Mouse (Mus musculus) liver, embryonic 14.5 days (tissue): ENCODE results near the gene Ang5. TPM values are rescaled to one million over a fixed set of nuclear protein-coding genes. Genes with fewer than 3 reads are reported as not detected.
"Not testable (repeated sequence)": the region's sequence is repeated elsewhere in the genome, so short reads cannot be mapped to it uniquely, and the experiment has no call there.

Experiments used
- ATAC-seq: fragments of 200-750 bp; cut with Nextera tagmentation; 2 replicates; pipeline ENCODE4 v1.8.0; 2017; ENCODE audit warnings: moderate number of reproducible peaks, mild to moderate bottlenecking, moderate library complexity; ENCODE audit not compliant: insufficient read depth
- DNase-seq, 3 experiments: peaks; one replicate each; pipeline ENCODE4 v3.0.0-alpha.2; 2012 to 2013; ENCODE audit warnings: low read depth in 3 of 3, low spot score in 3 of 3
- H3K27ac ChIP-seq: fragments of 300-500 bp; sonication (generic); 2 replicates; pipeline ENCODE4 v1.5.1; 2014; ENCODE audit warnings: moderate library complexity, mild to moderate bottlenecking, control low read depth, inconsistent platforms
- H3K27me3 ChIP-seq: fragments of 300-500 bp; sonication (generic); 2 replicates; pipeline ENCODE4 v1.6.1; 2014; ENCODE audit warnings: mild to moderate bottlenecking, low read length, moderate library complexity; ENCODE audit not compliant: control insufficient read depth, insufficient read depth
- H3K36me3 ChIP-seq: fragments of 300-500 bp; sonication (generic); replicated peaks from 2 replicates; pipeline ENCODE4 v1.6.1; 2014; ENCODE audit warnings: low read depth; ENCODE audit not compliant: control insufficient read depth, insufficient read depth
- H3K4me1 ChIP-seq, 2 experiments: fragments of 200-500 bp in 1 of 2; fragments of 300-500 bp in 1 of 2; sonication (generic) in 1 of 2; replicated peaks; 2 replicates each; pipeline ENCODE4 v1.6.1; 2012 to 2014; ENCODE audit warnings: antibody characterized with exemption in 1 of 2, inconsistent platforms in 1 of 2, low read length in 1 of 2; ENCODE audit not compliant: control insufficient read depth in 2 of 2, insufficient read depth in 2 of 2
- H3K4me2 ChIP-seq: fragments of 300-500 bp; sonication (generic); 2 replicates; pipeline ENCODE4 v1.6.1; 2014; ENCODE audit warnings: low read depth, mild to moderate bottlenecking, control low read depth, moderate library complexity
- H3K4me3 ChIP-seq, 2 experiments: fragments of 200-500 bp in 1 of 2; fragments of 300-500 bp in 1 of 2; sonication (generic) in 1 of 2; 2 replicates each; pipeline ENCODE4 v1.5.1; 2012 to 2014; ENCODE audit warnings: low read depth in 2 of 2, low read length in 2 of 2, mild to moderate bottlenecking in 2 of 2, control low read depth in 1 of 2, inconsistent platforms in 1 of 2, moderate library complexity in 1 of 2; ENCODE audit not compliant: insufficient read depth in 1 of 2
- H3K9ac ChIP-seq: fragments of 300-500 bp; sonication (generic); replicated peaks from 2 replicates; pipeline ENCODE4 v1.6.1; 2014; ENCODE audit warnings: mild to moderate bottlenecking, control low read depth, moderate library complexity
- H3K9me3 ChIP-seq: fragments of 300-500 bp; sonication (generic); 2 replicates; pipeline ENCODE4 v1.6.1; 2016; ENCODE audit warnings: low read length, mixed read lengths; ENCODE audit not compliant: control insufficient read depth
- CTCF ChIP-seq: IDR thresholded peaks from 2 replicates; pipeline ENCODE4 v1.5.1; 2016; ENCODE audit warnings: antibody characterized with exemption, low read depth, control low read depth
- EP300 ChIP-seq: IDR thresholded peaks from 2 replicates; pipeline ENCODE4 v1.6.1; 2016; ENCODE audit warnings: antibody characterized with exemption, low read depth
- WGBS: fragments of 180-500 bp; shearing (Covaris S2); extraction: QIAGEN DNeasy Blood & Tissue Kit; methylation state at CpG from one replicate; pipeline ENCODE4 v1.1.7; 2014; ENCODE audit not compliant: insufficient replicate concordance; 5-methylcytosine and 5-hydroxymethylcytosine counted together
- polyA plus RNA-seq, 2 experiments: library from polyadenylated mRNA; depleted of rRNA in 1 of 2; stranded (reverse) in 1 of 2; unstranded in 1 of 2; fragments of >200 nt; fragmentation: Nextera tagmentation in 1 of 2; extraction: Ambion mirVana in 1 of 2; gene quantifications; 2 replicates each; pipeline versions ENCODE4 v1.2.1 to v1.2.3; 2012 to 2014

The Ang5 gene
- polyA plus RNA-seq, 2 experiments, result not detected

DNA sequence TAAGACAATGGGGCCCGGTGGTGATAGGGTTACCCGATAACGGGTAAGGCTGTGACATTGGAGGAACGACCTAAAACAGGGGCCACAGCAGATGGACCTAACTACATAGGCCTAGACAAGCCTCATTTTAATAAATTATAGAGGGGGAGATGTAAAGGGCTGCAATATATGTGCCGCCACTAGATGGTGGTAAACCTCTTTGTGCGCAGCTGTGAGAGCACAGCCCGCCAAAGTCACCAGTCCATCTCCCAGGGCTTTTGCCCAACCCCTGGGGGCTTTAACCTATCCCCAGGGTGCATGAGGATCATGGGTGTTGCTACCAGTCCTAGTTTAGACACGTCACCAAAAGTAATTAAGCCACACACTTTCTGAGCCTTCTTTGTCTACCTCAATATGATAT is 23.9 kb upstream of the Ang5 start:
- DNase-seq, H3K9ac ChIP-seq, H3K9me3 ChIP-seq, H3K4me2 ChIP-seq, H3K27me3 ChIP-seq, H3K27ac ChIP-seq, H3K36me3 ChIP-seq, H3K4me3 ChIP-seq, H3K4me1 ChIP-seq, ATAC-seq: not testable (repeated sequence)
- TF ChIP-seq CTCF, result peak; percentile 81
- 20% methylated on average over 8 of the region's 8 CpGs for WGBS

GRCm38 (mm10) chr14:43933399-43933798 is 23.5 kb upstream of the Ang5 start:
- H3K27ac ChIP-seq, H3K36me3 ChIP-seq, H3K4me3 ChIP-seq, H3K27me3 ChIP-seq, H3K9ac ChIP-seq, ATAC-seq, DNase-seq, H3K9me3 ChIP-seq, H3K4me2 ChIP-seq, H3K4me1 ChIP-seq: not testable (repeated sequence)
- 37% methylated on average over 5 of the region's 5 CpGs for WGBS

GRCm38 (mm10) chr14:43953382-43953781 is 3.5 kb upstream of the Ang5 start:
- 17% methylated on average over 2 of the region's 2 CpGs for WGBS
- H3K4me2 ChIP-seq, H3K27me3 ChIP-seq, H3K9me3 ChIP-seq, H3K36me3 ChIP-seq, H3K9ac ChIP-seq, DNase-seq, H3K4me3 ChIP-seq, ATAC-seq, H3K27ac ChIP-seq, H3K4me1 ChIP-seq: not testable (repeated sequence)

GRCm38 (mm10) chr14:43955074-43955473 is 1.8 kb upstream of the Ang5 start:
- not testable (repeated sequence) for H3K4me1 ChIP-seq, ATAC-seq, H3K4me2 ChIP-seq, H3K36me3 ChIP-seq, DNase-seq, H3K9ac ChIP-seq, H3K9me3 ChIP-seq, H3K27ac ChIP-seq, H3K27me3 ChIP-seq, H3K4me3 ChIP-seq
- no CpG with 5 or more reads among the region's 1 CpGs for WGBS

DNA sequence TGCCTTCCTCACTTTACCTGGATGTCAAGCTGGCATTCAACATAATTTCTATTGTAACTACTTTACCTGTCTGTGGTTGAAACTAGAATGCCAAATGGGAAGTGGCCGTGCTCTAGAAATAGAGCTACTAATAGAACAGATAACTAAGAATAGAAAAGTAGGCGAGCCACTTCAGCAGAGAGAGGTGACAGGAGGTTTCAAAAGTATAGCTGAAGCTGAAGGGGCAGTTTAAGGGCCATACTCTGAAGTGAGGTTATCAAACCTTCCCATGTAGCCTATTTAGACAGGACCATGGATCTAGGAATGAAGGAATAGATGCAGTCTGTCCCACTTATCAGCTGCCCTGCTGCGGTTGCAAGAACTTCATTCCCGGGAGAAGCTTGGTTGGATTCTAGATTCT is 26.6 kb downstream of the Ang5 start:
- no peak for ATAC-seq
- WGBS, result 43% methylated on average over 4 of the region's 4 CpGs
- Histone ChIP-seq H3K9ac (no peak overlapping the region), H3K4me2 (no peak overlapping the region), H3K4me1 (no peaks in the 10 kb centered on the region), H3K27ac (no peak overlapping the region), H3K9me3 (no peaks in the 10 kb centered on the region), H3K36me3 (no peaks in the 10 kb centered on the region), H3K4me3 (no peak overlapping the region), H3K27me3 (no peaks in the 10 kb centered on the region)
- no peak for DNase-seq
- TF ChIP-seq CTCF (no peak), EP300 (no peak)

- Histone ChIP-seq H3K36me3 (no peaks in the 10 kb centered on the region), H3K4me2 (no peak overlapping the region), H3K9me3 (no peaks in the 10 kb centered on the region), H3K27me3 (no peaks in the 10 kb centered on the region), H3K4me3 (no peak overlapping the region), H3K4me1 (no peaks in the 10 kb centered on the region), H3K27ac (no peak overlapping the region), H3K9ac (no peak overlapping the region)
- DNase-seq, result peak in 1 of 3 experiments; percentile 16
- peak; percentile 70 for ATAC-seq
- peak; percentile 83 for TF ChIP-seq CTCF
- TF ChIP-seq EP300, result no peak
- 0% methylated on average over 4 of the region's 4 CpGs for WGBS
Measured at GRCm38 (mm10) chr14:43983897-43984296, 27.0 kb downstream of the Ang5 start.
